Mouse (Mus musculus) embryonic fibroblast, embryonic 13.5 days (primary cell): ENCODE measurements at regions not wholly inside any gene's neighbourhood (a gene's known extent, or its start where the extent isn't known, plus 50 kb on each side); places are given as distances from the start of the nearest gene placed in this dataset.
A peak's percentile ranks its signal among the peaks of the same experiment; 100 is the strongest.
"Not testable (repeated sequence)": the region's sequence is repeated elsewhere in the genome, so short reads cannot be mapped to it uniquely, and the experiment has no call there.

Experiments used
- H3K27ac ChIP-seq: 2 replicates; pipeline ENCODE4 v1.5.1; 2012; ENCODE audit warnings: low read length, control low read depth, inconsistent platforms; ENCODE audit not compliant: insufficient read depth
- H3K4me1 ChIP-seq: 2 replicates; pipeline ENCODE4 v1.6.1; 2011; ENCODE audit warnings: low read length; ENCODE audit not compliant: control insufficient read depth, insufficient read depth
- H3K4me3 ChIP-seq: 2 replicates; pipeline ENCODE4 v1.5.1; 2011; ENCODE audit warnings: mild to moderate bottlenecking, control low read depth, low read length; ENCODE audit not compliant: insufficient read depth
- CTCF ChIP-seq: IDR thresholded peaks from 2 replicates; pipeline ENCODE4 v1.5.1; 2011; ENCODE audit warnings: mild to moderate bottlenecking, control low read depth, low read length, moderate library complexity, borderline replicate concordance; ENCODE audit not compliant: insufficient read depth
- POLR2A ChIP-seq: IDR thresholded peaks from 2 replicates; pipeline ENCODE4 v1.6.1; 2011; ENCODE audit warnings: low read depth, mild to moderate bottlenecking, control low read depth, low read length, moderate library complexity

- TF ChIP-seq POLR2A, result no peak
- no peak for TF ChIP-seq CTCF
- no peak overlapping the region for H3K27ac ChIP-seq
- H3K4me1 ChIP-seq, result no peaks in the 10 kb centered on the region
- no peak overlapping the region for H3K4me3 ChIP-seq
Observed at GRCm38 (mm10) chr16:77759997-77760396, 158.1 kb upstream of the Gm11146 start.

- Histone ChIP-seq H3K27ac (peak overlapping the region; percentile 59), H3K4me3 (no peak overlapping the region), H3K4me1 (no peaks in the 10 kb centered on the region)
- TF ChIP-seq POLR2A, result no peak
Observed at GRCm38 (mm10) chr16:77754882-77755281, 153.0 kb upstream of the Gm11146 start.

- Histone ChIP-seq H3K27ac (peak overlapping the region; percentile 40), H3K4me3 (no peak overlapping the region), H3K4me1 (no peaks in the 10 kb centered on the region)
- TF ChIP-seq POLR2A, result no peak
Observed at GRCm38 (mm10) chr16:77749474-77749873, 147.6 kb upstream of the Gm11146 start.

- TF ChIP-seq POLR2A (no peak), CTCF (no peak)
- H3K4me1 ChIP-seq, result no peaks in the 10 kb centered on the region
- H3K4me3 ChIP-seq, result no peak overlapping the region
- H3K27ac ChIP-seq, result peak overlapping the region; percentile 18; the same call in 1 of the 2 replicates
Observed at GRCm38 (mm10) chr16:77743838-77744237, 141.9 kb upstream of the Gm11146 start.

GRCm38 (mm10) chr16:77738821-77739220, 136.9 kb upstream of the Gm11146 start:
- Histone ChIP-seq H3K27ac (peak overlapping the region; percentile 61), H3K4me1 (no peaks in the 10 kb centered on the region), H3K4me3 (no peak overlapping the region)
- TF ChIP-seq POLR2A, result no peak

- Histone ChIP-seq H3K4me3 (no peak overlapping the region), H3K4me1 (no peaks in the 10 kb centered on the region), H3K27ac (no peak overlapping the region)
- TF ChIP-seq CTCF, result no peak
- TF ChIP-seq POLR2A, result no peak
Observed at GRCm38 (mm10) chr16:77719377-77719776, 117.5 kb upstream of the Gm11146 start.

GRCm38 (mm10) chr16:77717766-77718165, 115.9 kb upstream of the Gm11146 start:
- H3K27ac ChIP-seq, H3K4me3 ChIP-seq, H3K4me1 ChIP-seq: not testable (repeated sequence)

- no peak overlapping the region for H3K27ac ChIP-seq
- no peak overlapping the region for H3K4me3 ChIP-seq
- TF ChIP-seq POLR2A (no peak), CTCF (no peak)
- no peaks in the 10 kb centered on the region for H3K4me1 ChIP-seq
Observed at GRCm38 (mm10) chr16:77704726-77705125, 102.8 kb upstream of the Gm11146 start.

- no peaks in the 10 kb centered on the region for H3K4me1 ChIP-seq
- TF ChIP-seq CTCF (no peak), POLR2A (no peak)
- no peak overlapping the region for H3K27ac ChIP-seq
- H3K4me3 ChIP-seq, result no peak overlapping the region
Observed at GRCm38 (mm10) chr16:77695443-77695842, 93.5 kb upstream of the Gm11146 start.

- no peak overlapping the region for H3K4me3 ChIP-seq
- H3K27ac ChIP-seq, result no peak overlapping the region
- no peaks in the 10 kb centered on the region for H3K4me1 ChIP-seq
- TF ChIP-seq CTCF (no peak), POLR2A (no peak)
Observed at GRCm38 (mm10) chr16:77687056-77687839, 85.4 kb upstream of the Gm11146 start.

GRCm38 (mm10) chr16:77685651-77686190, 83.8 kb upstream of the Gm11146 start:
- no peaks in the 10 kb centered on the region for H3K4me1 ChIP-seq
- no peak overlapping the region for H3K4me3 ChIP-seq
- H3K27ac ChIP-seq, result no peak overlapping the region
- TF ChIP-seq POLR2A (no peak), CTCF (no peak)
